Mouse (Mus musculus): Measurements from ENCODE around the gene Ddit4l. TPM values are rescaled to one million over a fixed set of nuclear protein-coding genes. Genes with fewer than 3 reads are reported as not detected.
"Not testable (repeated sequence)": the region's sequence is repeated elsewhere in the genome, so short reads cannot be mapped to it uniquely, and the experiment has no call there.

The Ddit4l gene
- polyA plus RNA-seq, 1 experiment from 2014 or later, result 8.3 TPM

GRCm38 (mm10) chr3:137642137-137642536 lies 20.7 kb downstream of the Ddit4l start:
- peak; percentile 7; the same call in 1 of the 2 replicates for ATAC-seq
- 40% methylated on average over 8 of the region's 8 CpGs for WGBS
- no peak overlapping the region for H3K9ac ChIP-seq (ENCODE audit: low read length)
- DNase-seq (ENCODE audit: low spot score), result no peak
- H3K4me2 ChIP-seq (ENCODE audit: low read length), result no peak overlapping the region
- H3K27ac ChIP-seq (ENCODE audit: low read depth, low read length), result no peak overlapping the region
- H3K36me3 ChIP-seq (ENCODE audit: control insufficient read depth, insufficient read depth, low read length), result no peaks in the 10 kb centered on the region
- no peaks in the 10 kb centered on the region for H3K4me1 ChIP-seq (ENCODE audit: control insufficient read depth, insufficient read depth, low read length)
- no peak overlapping the region for H3K4me3 ChIP-seq (ENCODE audit: low read depth, low read length)
- no peaks in the 10 kb centered on the region for H3K9me3 ChIP-seq (replicated peaks; ENCODE audit: control insufficient read depth, low read length)
- no peaks in the 10 kb centered on the region for H3K27me3 ChIP-seq (replicated peaks; ENCODE audit: control insufficient read depth, insufficient read depth, low read length)

DNA sequence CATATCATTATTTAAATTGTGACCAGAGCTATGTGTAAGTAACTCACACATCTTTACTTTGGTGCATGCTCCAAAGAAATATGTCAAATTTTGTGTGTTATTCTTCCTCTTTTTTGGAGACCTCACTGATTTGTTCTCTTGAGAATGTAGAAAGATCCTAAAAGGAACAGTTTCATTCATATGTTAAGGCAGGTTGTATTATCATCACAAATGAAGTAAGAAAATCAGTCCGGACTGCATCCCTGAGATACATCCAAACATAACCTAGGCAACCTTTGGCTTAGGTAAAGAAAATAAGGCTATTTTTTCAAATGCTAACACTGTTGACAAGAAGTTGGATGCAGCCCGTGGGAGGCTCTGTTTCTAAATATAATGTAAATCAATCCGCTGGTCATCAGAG lies 21.2 kb downstream of the Ddit4l start:
- no peak for ATAC-seq
- no peak overlapping the region for H3K9ac ChIP-seq (ENCODE audit: low read length)
- H3K9me3 ChIP-seq (replicated peaks; ENCODE audit: control insufficient read depth, low read length), result no peaks in the 10 kb centered on the region
- H3K4me3 ChIP-seq (ENCODE audit: low read depth, low read length), result no peak overlapping the region
- H3K4me2 ChIP-seq (ENCODE audit: low read length), result no peak overlapping the region
- no peaks in the 10 kb centered on the region for H3K27me3 ChIP-seq (replicated peaks; ENCODE audit: control insufficient read depth, insufficient read depth, low read length)
- no peak overlapping the region for H3K27ac ChIP-seq (ENCODE audit: low read depth, low read length)
- DNase-seq (ENCODE audit: low spot score), result no peak
- no peaks in the 10 kb centered on the region for H3K4me1 ChIP-seq (ENCODE audit: control insufficient read depth, insufficient read depth, low read length)
- WGBS, result 60% methylated on average over 3 of the region's 3 CpGs
- H3K36me3 ChIP-seq (ENCODE audit: control insufficient read depth, insufficient read depth, low read length), result no peaks in the 10 kb centered on the region

GRCm38 (mm10) chr3:137644081-137644480 lies 22.7 kb downstream of the Ddit4l start:
- ATAC-seq (no peak), DNase-seq (ENCODE audit: low spot score) (no peak)
- WGBS, result 97% methylated on average over 3 of the region's 3 CpGs

DNA sequence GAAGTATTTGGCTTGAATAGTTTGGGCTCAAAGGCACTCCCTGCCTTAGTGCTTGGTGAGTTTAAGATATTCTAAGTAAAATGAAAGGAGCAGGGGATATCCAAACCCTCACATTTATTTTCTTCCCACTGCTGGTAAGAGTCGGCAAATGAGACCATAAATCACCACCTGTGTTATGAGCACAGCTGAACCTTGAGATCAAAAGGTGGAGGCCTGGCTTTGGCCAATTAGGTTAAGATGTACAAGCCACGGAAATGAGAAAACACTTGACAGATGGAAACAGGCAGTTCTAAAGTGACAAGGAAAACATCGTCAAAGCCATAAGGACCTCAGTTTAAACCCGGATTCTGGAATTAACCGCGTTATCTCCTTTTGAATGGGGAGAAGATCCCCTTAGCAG lies 23.5 kb downstream of the Ddit4l start:
- Histone ChIP-seq H3K9ac (ENCODE audit: low read length) (no peak overlapping the region), H3K9me3 (replicated peaks; ENCODE audit: control insufficient read depth, low read length) (no peaks in the 10 kb centered on the region), H3K4me1 (ENCODE audit: control insufficient read depth, insufficient read depth, low read length) (no peaks in the 10 kb centered on the region), H3K27me3 (replicated peaks; ENCODE audit: control insufficient read depth, insufficient read depth, low read length) (no peaks in the 10 kb centered on the region), H3K4me3 (ENCODE audit: low read depth, low read length) (no peak overlapping the region), H3K27ac (ENCODE audit: low read depth, low read length) (no peak overlapping the region), H3K36me3 (ENCODE audit: control insufficient read depth, insufficient read depth, low read length) (no peaks in the 10 kb centered on the region), H3K4me2 (ENCODE audit: low read length) (no peak overlapping the region)
- DNase-seq (ENCODE audit: low spot score) (no peak), ATAC-seq (no peak)
- 80% methylated on average over 6 of the region's 6 CpGs for WGBS

More at GRCm38 (mm10) chr3:137644081-137644480, 22.7 kb downstream of the Ddit4l start:
- Histone ChIP-seq H3K36me3 (ENCODE audit: control insufficient read depth, insufficient read depth, low read length) (no peaks in the 10 kb centered on the region), H3K4me3 (ENCODE audit: low read depth, low read length) (no peak overlapping the region), H3K9me3 (replicated peaks; ENCODE audit: control insufficient read depth, low read length) (no peaks in the 10 kb centered on the region), H3K4me1 (ENCODE audit: control insufficient read depth, insufficient read depth, low read length) (no peaks in the 10 kb centered on the region), H3K9ac (ENCODE audit: low read length) (no peak overlapping the region), H3K27ac (ENCODE audit: low read depth, low read length) (no peak overlapping the region), H3K27me3 (replicated peaks; ENCODE audit: control insufficient read depth, insufficient read depth, low read length) (no peaks in the 10 kb centered on the region), H3K4me2 (ENCODE audit: low read length) (no peak overlapping the region)

DNA sequence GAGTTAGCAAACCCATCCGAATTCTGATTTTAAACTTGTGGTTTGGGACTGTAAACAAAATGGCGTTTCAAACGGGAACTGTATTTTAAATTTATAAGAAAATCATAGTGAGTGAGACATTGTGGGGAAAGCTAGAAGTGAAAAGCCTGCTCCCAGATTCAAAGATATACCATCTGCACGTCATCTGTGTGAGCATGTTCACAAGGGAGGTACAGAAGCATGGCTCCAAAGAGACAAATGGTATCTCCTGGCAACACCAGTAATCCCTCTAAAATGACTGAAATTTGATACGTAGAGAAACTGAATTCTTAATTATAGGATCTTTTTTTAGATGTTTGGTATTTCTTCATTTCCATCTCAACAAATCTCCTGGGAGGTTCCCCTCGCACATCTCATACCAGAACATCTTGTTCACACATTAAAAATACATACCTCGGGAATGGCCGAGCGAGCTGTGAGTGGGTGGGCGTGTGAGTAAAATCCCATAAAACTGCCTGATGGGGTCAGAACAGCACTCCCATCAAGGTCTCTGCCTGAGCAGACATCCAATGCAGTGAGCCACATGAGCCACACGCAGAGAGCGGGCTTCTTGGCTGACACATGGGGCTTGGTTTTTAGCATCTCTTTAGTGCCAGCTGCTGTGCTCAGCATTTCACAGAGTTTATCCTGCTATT lies 26.2 kb downstream of the Ddit4l start:
- Histone ChIP-seq H3K9me3 (replicated peaks; ENCODE audit: control insufficient read depth, low read length) (no peaks in the 10 kb centered on the region), H3K4me1 (ENCODE audit: control insufficient read depth, insufficient read depth, low read length) (no peaks in the 10 kb centered on the region), H3K4me3 (ENCODE audit: low read depth, low read length) (no peak overlapping the region), H3K27me3 (replicated peaks; ENCODE audit: control insufficient read depth, insufficient read depth, low read length) (no peaks in the 10 kb centered on the region), H3K36me3 (ENCODE audit: control insufficient read depth, insufficient read depth, low read length) (no peaks in the 10 kb centered on the region), H3K4me2 (ENCODE audit: low read length) (no peak overlapping the region), H3K27ac (ENCODE audit: low read depth, low read length) (peak overlapping the region; percentile 66), H3K9ac (ENCODE audit: low read length) (no peak overlapping the region)
- 76% methylated on average over 12 of the region's 12 CpGs for WGBS
- peak; percentile 67; the same call in 1 of the 2 replicates for ATAC-seq
- DNase-seq (ENCODE audit: low spot score), result peak; percentile 66

DNA sequence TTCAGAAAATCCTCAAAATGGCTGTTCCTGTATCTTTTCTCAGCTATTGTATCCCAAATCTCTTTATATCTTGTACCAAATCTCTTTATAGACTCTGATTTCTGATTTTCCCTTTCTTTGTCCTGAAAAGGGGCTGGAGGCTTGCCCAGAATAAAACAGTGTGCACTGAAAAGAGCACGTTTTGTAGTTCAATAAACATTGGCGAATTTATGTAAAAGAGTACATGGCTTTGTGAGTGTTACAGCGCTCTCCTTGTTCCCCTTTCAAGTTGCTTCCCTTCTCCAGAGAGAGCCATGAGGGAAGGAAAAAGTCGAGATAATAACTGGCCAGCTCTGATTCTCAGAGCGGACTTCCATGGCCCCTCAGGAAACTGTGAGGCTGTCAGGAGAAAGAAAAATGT lies 27.7 kb downstream of the Ddit4l start:
- Histone ChIP-seq H3K4me1 (ENCODE audit: control insufficient read depth, insufficient read depth, low read length) (no peaks in the 10 kb centered on the region), H3K27me3 (replicated peaks; ENCODE audit: control insufficient read depth, insufficient read depth, low read length) (no peaks in the 10 kb centered on the region), H3K4me3 (ENCODE audit: low read depth, low read length) (no peak overlapping the region), H3K9ac (ENCODE audit: low read length) (no peak overlapping the region), H3K27ac (ENCODE audit: low read depth, low read length) (no peak overlapping the region), H3K4me2 (ENCODE audit: low read length) (no peak overlapping the region), H3K9me3 (replicated peaks; ENCODE audit: control insufficient read depth, low read length) (no peaks in the 10 kb centered on the region), H3K36me3 (ENCODE audit: control insufficient read depth, insufficient read depth, low read length) (no peaks in the 10 kb centered on the region)
- ATAC-seq (peak; percentile 65), DNase-seq (ENCODE audit: low spot score) (peak; percentile 64)
- WGBS, result 11% methylated on average over 5 of the region's 5 CpGs

DNA sequence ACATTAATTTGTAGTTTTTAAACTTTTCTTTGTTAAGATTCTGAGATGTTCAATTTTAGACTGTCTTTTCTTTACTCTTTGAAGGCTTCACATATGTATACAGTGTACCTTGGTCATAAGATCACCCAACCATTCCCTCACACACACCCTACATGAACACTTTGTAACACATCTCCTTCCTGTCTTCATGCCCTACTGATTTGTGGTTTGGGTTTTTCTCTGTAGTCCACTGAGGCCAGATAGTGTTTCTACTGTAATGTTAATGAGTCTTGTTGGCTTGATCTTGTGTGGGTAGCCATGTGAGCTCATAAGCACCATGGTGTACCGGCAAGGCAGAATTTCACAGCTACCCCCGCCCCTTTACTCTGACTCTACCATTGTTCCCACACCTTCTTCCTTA lies 31.4 kb downstream of the Ddit4l start:
- Histone ChIP-seq H3K4me3 (ENCODE audit: low read depth, low read length) (no peak overlapping the region), H3K9ac (ENCODE audit: low read length) (no peak overlapping the region), H3K36me3 (ENCODE audit: control insufficient read depth, insufficient read depth, low read length) (no peaks in the 10 kb centered on the region), H3K4me2 (ENCODE audit: low read length) (no peak overlapping the region), H3K27me3 (replicated peaks; ENCODE audit: control insufficient read depth, insufficient read depth, low read length) (no peaks in the 10 kb centered on the region), H3K27ac (ENCODE audit: low read depth, low read length) (no peak overlapping the region), H3K4me1 (ENCODE audit: control insufficient read depth, insufficient read depth, low read length) (no peaks in the 10 kb centered on the region), H3K9me3 (replicated peaks; ENCODE audit: control insufficient read depth, low read length) (no peaks in the 10 kb centered on the region)
- DNase-seq (ENCODE audit: low spot score), result no peak
- ATAC-seq, result no peak
- 93% methylated on average over 2 of the region's 2 CpGs for WGBS

DNA sequence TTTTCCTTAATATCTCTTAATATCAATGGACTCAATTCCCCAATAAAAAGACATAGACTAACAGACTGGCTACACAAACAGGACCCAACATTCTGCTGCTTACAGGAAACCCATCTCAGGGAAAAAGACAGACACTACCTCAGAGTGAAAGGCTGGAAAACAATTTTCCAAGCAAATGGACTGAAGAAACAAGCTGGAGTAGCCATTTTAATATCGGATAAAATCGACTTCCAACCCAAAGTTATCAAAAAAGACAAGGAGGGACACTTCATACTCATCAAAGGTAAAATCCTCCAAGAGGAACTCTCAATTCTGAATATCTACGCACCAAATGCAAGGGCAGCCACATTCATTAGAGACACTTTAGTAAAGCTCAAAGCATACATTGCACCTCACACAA lies 49.8 kb downstream of the Ddit4l start, which contains the start of gene Gm21962:
Gene Gm21962 (plus strand): TSS at position 301 of the 400 bp plus-strand sequence.
- ATAC-seq; H3K36me3 ChIP-seq (ENCODE audit: control insufficient read depth, insufficient read depth, low read length); H3K9ac ChIP-seq (ENCODE audit: low read length); H3K27me3 ChIP-seq (replicated peaks; ENCODE audit: control insufficient read depth, insufficient read depth, low read length); H3K4me1 ChIP-seq (ENCODE audit: control insufficient read depth, insufficient read depth, low read length); H3K4me3 ChIP-seq (ENCODE audit: low read depth, low read length); H3K9me3 ChIP-seq (replicated peaks; ENCODE audit: control insufficient read depth, low read length); H3K4me2 ChIP-seq (ENCODE audit: low read length); H3K27ac ChIP-seq (ENCODE audit: low read depth, low read length); DNase-seq (ENCODE audit: low spot score): not testable (repeated sequence)
- WGBS, result no CpG with 5 or more reads among the region's 3 CpGs
